Mouse (Mus musculus): ENCODE measurements around the gene Tenm4.

Gene Tenm4

DNA sequence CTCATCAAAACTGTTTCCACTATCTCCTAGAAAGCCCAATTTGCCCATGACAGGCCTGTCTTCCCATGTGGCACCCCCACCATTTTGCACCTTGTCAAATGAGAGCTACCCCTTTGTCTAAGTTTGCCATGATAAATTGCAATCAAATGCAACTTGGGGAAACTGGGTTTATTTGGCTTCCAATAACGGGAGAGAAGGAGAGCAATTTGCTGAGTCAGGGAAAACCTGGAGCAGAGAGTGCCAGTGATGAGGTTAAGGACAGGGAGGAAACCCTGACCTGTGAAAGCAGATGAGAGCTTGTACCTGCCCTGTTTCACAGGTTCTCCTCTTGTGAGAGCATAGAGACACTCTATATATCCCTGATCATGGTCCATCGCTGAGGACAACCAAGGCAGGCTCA lies 170.4 kb downstream of the Tenm4 start:
- DNase-seq (ENCODE audit: low read depth) = no peak

DNA sequence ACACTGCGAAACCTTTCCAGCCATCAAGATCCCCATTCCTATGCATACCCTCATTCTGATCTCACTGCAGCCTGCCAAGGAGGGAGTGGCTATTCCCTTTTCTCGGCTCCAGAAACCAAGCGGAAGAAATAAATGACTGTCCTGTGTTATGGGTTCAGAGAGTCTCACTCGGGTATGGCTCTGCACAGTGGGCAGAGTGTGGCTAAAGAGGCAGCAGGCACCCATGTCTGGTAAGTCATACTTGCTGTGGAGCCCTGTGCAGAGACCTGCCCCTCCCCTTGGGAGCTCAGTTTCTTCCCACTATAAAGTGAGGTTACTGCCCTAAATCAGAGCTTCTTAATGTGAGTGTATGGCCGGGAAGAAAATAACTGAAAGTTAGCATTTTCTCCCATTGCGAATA lies 171.9 kb downstream of the Tenm4 start:
- DNase-seq (ENCODE audit: low read depth) = no peak

DNA sequence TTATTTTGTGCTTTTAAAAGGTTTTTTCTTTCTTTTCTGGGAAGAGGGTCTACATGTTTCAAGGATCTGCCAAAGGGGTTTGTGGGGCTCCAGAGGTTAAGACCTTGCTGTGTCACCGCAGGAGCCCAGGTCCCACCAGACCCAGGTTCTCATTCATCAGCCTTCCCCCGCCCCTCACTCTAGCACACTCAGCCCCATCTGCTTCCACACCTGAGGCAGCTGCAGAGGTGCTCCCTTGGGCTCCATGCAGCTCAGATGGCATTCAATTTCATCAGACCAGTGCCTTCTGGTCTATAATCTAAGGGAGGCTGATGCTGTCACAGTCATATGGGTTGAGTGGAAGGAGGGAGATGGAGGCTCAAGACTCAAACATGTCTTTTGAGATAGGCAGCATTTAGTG lies 172.6 kb downstream of the Tenm4 start:
- DNase-seq (ENCODE audit: low read depth) = no peak

DNA sequence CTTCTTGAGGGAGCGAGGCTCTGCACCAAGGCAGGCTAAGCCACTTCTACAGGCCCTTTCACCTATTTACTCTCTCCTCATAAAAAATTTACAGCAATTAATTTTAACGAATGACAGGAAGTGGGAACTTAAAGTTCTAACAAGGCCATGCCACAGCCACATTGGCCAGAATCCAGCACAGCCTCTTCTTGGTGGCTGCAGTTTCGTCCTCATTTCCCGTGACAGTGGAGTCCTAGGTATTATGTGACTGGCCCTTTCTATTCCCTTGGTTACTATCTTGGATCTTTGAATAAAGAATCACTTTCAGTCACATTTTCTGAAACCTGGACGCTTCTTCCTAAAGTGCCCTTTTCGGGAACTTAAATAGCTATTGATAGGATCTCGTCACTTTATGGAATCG lies 181.6 kb downstream of the Tenm4 start:
- DNase-seq (ENCODE audit: low read depth) = no peak

DNA sequence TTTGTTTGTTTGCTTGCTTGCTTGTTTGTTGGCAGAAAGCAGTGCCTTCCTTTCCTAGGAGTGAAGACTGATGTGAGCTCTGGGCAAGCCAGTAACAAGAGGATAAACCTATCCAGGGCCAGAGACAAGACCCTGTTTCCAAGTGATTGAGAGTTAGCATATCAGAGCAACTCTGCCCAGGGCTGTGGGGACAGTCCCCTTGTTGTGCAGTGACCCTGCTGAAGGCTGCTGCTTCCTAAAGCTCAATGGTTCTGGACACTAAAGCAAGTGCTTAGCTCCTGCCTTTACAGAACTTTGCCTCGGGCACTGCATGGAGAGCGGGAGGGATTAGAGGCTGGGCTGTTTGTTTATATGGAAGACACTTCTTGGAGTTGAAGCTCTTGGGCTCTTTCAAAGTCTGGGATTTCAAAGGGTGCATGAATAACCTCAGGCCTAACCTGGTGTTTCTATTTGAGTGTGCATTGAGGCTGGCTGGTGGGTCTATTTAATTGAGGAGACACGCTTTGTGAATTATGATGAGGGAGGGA lies 185.3 kb downstream of the Tenm4 start:
- no peak for DNase-seq (ENCODE audit: low read depth)

DNA sequence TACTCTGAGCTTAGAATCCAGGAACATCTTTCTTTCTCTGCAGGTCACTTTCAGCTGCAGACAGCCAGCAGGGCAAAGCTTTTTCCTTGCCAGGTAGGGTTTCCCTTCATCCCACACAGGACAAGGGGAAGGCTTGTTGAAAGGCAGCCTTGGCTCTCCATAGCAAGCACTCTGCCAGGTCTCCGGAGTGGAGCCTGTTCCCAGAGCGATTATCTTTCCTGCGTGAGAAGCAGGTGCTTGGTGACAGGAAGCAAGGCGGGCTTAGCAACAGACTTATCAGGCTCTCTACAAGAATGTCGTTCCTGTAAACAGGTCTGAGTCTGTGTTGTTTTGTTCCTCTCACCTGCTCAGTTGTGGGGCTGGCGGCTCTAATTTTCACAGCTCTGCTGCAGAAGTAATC lies 186.5 kb downstream of the Tenm4 start:
- no peak for DNase-seq (ENCODE audit: low read depth)

DNA sequence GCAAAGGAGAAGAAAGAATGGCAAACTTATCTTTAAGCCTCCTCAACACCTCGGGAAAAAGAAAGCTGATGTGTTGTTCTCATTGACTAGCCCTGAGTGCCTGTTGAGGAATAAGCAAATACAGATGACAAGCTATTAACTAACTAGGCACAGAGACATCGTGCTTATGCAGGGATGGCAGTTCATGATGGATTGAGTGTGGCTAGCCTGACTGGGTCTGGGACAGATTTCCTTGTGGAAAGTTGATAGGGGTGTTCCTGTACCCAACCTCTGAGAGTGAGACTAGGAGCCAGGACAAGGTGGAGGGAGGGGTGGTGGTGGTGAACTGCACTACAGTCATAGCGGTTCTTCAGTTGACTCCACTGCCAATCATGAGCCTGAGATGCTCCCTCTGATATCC lies 192.3 kb downstream of the Tenm4 start:
- no peak for DNase-seq (ENCODE audit: low read depth)

DNA sequence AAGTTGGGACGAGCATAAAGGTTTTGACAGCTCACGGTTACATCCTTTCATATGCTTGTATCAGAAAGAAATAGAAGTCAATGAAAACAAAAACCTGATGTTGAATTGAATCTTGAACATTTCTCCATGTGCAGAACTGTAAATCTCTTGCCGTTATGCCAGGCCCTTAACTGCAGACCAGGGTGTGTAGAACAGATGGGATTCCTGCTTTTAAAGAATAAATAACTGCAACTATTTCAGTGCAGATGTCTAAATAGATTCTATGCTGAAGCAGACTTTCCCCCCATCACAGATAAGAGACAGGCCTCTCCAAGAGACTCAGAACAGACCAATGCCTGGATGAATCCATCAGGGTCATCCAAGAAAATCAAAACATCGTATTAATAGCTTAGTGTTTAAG lies 198.9 kb downstream of the Tenm4 start:
- no peak for DNase-seq (ENCODE audit: low read depth)

DNA sequence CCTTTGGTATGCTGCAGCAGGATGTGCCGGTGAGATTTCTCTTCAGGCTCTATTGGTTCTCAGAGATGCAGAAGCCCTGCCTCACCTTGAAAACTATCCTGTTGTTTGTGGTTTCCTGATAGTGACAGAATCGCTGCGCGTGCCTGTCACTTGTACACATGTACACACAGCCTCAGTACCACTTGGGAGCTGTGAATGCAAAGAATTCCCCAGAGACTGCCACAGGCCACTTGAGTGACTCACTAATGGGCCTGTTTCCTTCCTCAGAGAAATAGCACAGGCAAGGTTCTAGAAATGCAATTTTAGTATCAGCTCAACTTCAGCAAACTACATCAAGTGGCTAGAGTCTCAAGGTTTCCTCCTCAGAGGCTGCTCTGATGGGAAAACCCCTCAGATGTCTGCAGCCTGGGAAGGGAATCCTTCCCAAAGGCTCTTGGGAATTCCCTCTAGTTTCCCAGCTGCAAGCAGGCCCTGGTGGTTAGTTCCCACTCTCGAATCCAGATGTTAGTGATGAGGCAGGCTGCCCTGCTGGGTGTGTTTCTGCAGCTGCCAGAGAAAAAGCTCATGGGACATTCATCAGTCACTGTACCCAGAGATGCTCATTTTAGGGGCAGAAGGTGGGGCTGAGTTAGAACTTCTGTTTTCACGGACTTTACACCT lies 203.1 kb downstream of the Tenm4 start:
- DNase-seq (ENCODE audit: low read depth) = no peak

DNA sequence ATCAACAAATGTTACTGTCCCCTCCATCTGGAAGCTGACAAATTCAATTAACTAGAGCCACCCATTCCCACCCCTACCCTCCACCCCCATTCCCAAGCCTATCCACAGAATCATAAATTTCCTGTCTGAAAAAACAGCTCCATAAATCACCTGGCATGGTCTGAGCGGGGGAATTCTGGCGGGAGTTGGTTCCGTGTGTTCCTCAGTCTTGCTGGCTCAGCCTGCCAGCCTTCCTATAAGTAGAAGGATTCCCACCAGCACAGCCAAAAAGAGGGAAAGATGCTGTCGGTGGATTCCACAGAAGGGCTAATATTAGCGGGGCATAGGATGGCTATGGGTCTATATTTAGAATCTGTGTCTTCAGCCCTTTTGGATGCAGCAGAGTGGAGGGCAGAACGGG lies 204.5 kb downstream of the Tenm4 start:
- DNase-seq (ENCODE audit: low read depth) = no peak

DNA sequence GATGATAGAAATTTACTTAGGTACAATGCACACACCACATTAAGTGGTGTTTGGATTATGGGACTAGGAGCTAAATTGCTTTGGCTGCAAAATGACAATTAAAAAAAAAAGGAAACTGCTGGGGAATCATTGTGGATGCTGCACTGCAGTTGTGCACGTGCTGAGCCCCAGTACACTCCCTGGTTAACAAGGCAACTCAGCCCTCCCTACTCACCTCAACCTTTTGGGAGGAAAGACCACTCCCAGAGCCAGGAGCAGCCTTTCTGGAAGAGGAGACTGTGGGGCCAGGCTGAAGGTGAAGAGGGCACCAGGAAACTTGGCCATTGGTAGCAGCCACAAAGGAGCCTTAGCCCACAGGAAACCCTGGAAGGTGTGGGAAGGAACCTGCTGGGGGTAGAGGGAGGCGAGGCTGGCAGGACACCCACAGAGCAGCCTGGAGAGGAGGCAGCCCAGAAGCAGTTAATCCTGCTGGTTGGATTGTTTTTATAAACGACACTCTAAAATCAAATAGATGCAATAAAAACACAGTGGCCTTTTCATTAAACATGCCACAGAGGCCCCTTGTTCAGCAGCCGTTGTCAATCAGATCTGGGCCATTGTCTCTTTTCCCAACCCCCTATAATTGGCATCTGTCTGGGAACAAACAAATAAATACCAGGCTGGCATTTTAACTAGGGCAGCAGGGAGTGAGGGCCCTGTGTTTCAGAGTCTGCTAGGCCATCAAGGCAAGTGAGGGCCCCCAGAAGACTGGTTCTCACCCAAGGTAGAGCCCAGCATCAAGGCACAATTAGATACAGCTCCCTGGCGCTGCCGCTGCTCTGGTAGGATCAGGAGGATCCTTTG lies 212.9 kb downstream of the Tenm4 start:
- DNase-seq (ENCODE audit: low read depth) = no peak

DNA sequence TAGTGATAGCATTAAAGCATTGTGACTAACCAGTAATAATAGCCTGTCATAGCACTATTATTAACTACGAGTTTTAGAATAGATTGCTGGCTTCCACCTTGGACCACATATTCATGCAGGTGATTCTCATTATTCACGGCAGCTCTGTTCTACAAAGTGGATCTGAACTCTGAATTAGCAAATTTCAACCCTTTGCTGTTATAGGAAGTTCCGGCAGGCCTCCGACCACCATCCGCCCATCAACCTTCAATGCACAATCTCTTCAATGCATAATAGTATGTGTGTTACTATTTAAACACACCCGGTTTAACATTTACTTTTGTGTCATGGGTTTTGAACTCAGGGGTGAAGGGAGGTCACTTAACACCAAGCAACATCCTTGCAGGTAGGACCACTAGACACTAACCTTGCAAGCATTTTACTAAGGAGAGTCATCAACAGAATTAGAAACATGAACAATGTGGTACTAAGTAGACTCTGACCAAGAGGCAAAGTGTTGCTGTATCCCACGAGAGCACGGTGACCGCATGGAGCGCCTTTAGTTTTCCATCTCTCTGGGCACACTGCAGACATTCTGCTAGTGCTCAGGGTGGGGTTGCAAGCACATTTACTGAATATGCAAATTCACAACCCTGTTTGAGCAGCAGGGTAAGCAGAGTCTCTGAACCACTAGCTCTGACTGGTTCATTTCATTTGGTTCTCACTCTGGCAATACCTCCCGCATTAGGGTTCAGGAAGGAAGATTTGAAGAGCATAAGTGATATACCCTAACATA lies 213.9 kb downstream of the Tenm4 start:
- no peak for DNase-seq (ENCODE audit: low read depth)

DNA sequence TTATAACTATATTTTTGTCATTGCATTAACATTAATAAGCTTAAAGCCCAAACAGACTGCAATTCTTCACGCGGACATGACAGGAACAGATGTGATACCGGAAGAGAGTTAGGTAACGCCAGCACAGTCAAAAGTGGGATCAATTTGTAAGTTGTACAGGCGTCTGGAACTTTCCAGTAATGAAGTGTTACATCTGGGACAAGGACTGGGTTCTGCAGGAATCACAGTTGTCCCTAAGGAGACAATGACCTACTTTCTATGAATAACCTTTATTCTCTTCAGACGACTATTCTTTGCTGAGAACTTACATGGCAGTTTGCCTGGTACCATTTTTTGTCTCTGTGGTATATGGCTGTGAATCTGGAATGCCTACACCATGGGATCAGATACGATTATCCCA lies 214.8 kb downstream of the Tenm4 start:
- DNase-seq (ENCODE audit: low read depth) = no peak

DNA sequence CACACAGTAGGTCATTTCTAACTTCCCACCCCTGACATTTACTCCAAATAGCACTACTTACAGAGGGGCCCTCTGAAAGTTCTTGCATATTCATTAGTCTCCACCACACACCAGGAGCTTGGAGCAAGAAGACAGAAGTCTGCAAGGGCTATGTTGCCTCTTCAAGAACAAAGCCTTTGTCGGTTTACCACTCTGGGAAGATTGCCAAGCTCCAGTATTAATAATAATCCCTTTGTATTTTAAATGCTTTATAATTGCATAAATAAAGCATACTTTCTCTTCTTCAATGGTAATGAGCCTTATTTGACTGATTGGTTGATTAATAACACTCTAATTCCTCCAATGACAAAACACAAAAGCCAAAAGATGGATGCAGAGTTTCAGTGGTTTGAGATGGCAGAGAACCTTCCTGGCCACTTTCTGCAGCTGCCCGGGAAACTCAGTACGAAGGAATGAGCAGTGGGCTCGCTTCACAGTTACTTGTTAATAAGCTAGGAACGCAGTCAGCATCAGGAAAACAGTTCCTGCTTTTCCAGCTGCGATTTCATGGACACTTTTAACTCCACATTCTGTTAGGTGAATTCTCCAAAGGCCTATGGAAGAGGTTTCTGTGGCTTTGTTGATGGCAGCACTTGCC lies 219.1 kb downstream of the Tenm4 start:
- DNase-seq (ENCODE audit: low read depth) = no peak

DNA sequence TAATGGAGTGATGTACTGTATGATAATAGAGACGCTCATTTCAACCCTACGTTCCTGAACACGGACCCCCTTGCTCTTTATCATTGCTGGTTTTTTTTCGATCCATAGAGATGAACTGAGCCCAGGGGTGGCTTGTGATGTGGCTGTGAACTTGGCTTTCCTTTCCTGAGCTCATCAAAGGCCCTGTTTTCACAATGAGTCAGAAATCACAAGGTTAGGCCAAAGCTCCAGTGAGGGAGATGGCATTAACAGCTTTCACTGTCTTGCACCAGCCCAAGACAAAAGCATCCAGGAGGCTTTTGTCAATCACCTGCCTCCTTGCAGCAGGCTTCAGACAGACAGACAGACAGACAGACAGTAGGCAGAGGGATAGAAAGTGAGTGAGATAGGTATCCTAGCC lies 219.8 kb downstream of the Tenm4 start:
- DNase-seq (ENCODE audit: low read depth) = no peak

DNA sequence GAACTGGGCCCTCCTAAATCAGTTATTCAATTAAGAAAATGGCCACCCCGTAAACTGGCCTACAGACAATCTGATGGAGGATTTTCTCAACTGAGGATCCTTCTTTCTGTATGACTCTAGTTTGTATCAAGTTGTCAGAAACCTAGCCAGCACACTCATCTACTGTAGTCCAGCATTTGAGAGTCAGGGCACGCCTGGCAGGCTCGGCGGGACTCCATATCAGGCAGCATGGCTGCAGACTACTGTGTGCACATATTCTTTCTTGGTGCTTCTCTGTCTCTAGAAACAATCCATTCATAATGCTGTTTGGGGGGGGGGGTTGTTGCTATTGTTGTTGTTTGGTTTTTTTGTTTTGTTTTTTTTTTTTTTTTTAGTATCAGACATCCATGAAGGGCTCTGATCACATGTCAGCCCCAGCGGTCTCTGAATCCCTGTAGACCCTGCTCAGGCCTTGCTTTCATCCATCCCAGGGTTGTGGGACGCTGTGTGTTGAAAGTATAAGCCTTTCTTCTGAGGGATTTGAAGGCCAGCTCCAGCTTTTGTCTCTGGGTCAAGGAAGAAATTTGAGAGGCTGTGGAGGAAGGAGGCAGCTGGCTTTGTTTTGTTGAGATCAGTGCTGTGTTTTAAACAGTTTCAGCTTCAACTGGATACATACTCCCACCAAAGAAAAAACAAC lies 220.9 kb downstream of the Tenm4 start:
- DNase-seq (ENCODE audit: low read depth) = no peak

DNA sequence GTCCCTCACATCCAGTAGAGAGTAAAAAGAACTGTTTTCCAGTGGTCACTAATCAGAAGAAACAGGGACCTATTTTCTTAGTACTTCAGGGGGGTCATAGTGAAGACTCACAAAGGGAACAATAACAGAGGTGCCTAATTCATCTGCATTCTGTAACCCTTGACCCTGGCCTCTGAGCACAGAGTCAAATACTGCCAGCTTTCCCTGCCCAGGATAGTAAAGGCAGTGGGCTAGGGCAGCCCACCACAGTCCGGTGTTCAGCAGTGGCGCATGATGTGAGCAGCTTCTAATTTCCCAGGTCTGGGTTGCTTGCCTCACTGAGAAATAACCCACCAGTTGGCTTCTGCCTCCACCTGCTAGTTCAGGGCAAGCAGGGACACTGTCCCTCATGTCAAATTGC lies 221.6 kb downstream of the Tenm4 start:
- no peak for DNase-seq (ENCODE audit: low read depth)

DNA sequence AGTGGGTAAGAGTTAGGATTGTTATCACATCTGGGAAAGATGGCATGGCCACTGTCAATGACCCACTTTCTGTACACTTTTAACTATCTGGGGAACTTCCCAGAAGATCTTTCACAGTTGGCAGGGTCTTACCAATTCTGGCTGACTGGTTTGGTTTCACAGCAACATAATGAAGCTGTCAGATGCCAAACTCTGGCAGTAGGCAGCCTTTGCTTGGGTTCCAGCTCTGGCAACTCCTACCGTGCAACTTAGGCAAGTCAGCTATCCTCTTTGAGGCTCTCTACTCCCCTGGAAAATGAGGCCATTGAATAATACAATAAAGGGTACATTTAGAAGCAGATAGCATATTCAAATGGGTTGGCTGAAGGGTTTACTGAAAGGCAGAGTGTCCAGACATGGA lies 226.9 kb downstream of the Tenm4 start:
- no peak for DNase-seq (ENCODE audit: low read depth)

DNA sequence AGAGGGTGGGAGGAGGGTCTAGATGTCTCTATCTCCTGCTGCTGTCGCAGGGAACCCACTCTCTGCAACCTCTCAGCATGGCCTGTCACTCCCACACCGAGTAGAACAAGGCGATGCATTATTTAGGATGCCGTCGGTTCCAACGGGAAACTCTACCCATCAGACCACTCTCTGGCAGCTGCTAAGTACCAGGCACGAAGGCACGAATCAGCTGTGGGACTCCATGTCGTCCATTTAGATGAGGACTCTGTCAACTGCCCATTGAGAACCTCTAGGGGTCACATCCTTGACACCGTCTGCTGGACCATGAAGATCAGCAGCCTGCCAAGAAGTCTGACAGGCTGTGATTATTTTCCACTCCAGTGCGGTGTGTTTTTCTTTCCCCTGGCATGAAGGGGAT lies 229.4 kb downstream of the Tenm4 start:
- no peak for DNase-seq (ENCODE audit: low read depth)

DNA sequence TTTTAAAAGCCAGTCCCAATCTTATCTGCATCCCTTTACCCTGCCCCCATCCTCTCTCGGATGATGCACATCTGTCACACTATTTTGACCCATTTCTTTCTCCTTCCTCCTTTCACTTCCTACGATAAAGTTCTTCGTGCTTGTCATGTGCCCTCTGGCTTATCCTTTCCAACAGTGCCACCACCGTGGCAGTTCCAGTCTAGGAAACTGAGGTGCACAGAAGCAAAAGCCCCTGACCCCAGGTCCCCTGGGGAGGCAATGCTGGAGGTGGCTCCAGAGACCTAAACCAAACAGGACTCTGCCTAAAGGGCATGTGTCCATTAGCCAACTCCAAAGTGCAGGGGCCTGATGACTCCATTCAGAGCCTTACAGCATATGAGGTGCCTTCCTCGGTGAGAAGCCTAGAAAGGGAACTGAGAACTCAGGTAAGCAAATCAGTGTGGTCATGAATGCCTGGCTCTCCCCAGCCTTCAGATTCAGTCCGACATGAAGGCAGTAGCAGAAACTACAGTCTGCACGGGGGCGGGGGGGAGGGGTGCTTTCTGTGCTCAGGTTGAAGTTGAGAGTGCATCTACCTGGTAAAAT lies 235.7 kb downstream of the Tenm4 start:
- DNase-seq (ENCODE audit: low read depth) = no peak

DNA sequence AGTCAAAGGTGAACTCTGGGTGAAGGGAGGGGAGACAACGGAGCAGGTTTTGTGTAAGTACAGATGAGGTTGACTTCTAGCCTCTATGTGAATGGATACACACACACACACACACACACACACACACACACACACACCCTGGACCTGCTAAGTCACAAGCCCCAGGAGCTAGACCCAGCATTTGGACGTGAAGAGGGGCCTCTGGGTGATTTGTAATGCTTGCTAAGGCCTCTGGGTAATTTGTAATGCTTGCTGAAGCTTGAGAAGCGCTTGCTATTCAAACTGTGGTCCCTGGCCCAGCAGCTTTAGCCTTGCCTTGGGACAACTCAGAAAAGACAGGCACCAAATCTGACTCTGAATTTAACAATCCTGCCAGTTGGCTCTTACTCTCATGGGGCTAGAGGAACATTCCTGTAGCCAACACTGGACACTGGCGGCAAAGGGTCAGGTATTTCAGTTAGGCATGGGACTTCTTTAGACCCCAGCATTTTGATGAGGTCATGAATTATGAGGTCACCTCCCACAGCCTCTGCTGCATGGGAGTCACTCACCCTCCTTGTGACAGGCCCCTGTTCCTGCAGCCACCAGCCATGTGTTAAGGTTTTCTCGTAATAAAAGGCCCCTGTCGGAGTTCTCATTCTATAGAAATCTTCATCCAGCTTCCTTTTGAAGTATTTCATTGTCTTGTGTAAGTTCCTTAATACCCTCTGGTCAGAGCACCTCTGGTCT lies 237.3 kb downstream of the Tenm4 start:
- no peak for DNase-seq (ENCODE audit: low read depth)

All from 416B (cell line).